Mouse (Mus musculus): ENCODE results near the gene Tra2a.

Gene Tra2a

GRCm38 (mm10) chr6:49209881-49210854 lies 53.7 kb downstream of the Tra2a start:
- DNase-seq = no peak

DNA sequence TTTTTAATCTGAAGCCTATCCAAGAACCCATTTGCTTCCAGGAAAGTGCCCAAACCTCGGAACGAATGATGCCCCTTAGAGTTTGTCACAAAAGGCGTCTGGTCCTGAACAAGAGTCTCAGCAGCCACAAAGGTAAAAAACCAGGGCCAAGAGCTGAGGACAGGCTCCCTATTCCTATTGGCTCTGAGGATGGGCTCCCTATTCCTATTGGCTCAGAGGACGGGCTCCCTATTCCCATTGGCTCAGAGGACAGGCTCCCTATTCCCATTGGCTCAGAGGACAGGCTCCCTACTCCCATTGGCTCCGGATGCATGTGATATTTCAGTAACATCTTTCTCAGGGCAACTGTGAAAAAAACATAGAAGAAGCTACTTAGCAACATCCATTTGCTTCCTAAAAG lies 54.9 kb downstream of the Tra2a start:
- DNase-seq = no peak

DNA sequence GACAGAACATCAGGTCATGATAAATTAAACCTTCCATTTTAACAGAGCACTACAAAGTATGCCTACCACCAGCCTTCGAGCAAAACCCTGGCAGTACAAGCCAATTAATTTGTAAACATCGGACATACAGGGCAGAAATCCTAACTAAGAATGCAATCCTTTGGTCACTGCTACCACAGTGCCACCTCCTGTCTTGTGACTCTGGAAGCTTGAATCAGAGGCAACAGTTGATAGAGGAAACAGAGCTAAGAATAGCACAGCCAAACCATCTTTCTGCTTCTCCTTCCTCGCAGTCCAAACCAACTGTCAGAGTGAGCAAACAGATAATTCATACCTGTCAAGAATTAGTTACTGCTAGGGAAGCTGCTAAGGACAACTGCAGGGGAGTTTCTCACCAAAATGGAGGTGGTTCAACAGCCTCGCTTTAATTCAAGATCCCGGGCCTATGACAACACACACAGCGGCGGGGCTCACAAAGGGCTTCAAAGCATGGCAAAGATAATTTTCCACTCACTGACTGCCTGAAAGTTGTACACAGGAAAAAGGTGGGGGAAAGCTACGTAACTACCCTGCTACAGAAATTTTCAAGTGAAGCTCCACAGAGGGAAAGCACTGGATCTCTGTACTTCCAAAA lies 55.4 kb downstream of the Tra2a start:
- DNase-seq = no peak

DNA sequence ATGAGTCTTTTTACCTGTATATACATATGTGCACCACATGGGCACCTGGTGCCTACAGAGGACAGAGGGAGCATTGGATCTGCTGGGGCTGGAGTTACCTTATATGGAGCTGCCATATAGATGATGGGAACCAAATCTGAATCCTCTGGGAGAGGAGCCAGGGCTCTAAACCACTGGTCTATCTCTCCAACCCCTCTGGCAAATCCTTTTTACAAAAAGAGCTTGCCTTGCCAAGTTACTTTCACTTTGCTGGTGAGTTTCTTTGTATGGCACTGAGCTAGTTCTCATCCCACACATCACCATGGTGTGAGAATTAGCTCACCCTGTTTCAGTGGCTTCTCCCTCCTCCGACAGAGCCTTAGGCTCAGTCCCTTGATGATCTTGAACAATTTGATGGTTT lies 57.4 kb downstream of the Tra2a start:
- DNase-seq = no peak

- DNase-seq = no peak
Observed at GRCm38 (mm10) chr6:49195188-49195587, 68.6 kb downstream of the Tra2a start.

DNA sequence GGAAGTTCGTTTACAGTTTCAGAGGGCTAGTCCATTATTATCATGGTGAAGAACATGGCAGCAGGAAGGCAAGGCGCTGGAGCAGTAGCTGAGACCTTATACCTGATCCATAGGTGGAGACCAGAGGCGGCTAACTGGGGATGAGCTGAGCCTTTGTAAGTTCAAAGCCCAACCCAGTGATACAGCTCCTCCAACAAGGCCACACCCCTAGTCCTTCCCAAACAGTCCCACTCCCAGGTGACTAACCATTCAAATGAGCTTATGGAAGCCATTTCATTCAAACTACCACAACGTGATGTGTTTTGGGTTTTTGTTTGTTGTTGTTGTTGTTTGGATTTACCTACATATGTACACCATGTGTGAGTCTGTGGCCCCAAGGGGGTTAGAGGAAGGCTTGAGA lies 69.3 kb downstream of the Tra2a start:
- no peak for DNase-seq
